Mouse (Mus musculus) neural tube, embryonic 14.5 days (tissue): ENCODE measurements at regions not wholly inside any gene's neighbourhood (a gene's known extent, or its start where the extent isn't known, plus 50 kb on each side); places are given as distances from the start of the nearest gene placed in this dataset.

Experiments
- ATAC-seq: fragments of 200-750 bp; cut with Nextera tagmentation; 2 replicates; pipeline ENCODE4 v1.8.0; 2017; ENCODE audit warnings: low read depth, mild to moderate bottlenecking, moderate TSS enrichment, moderate library complexity
- H3K27ac ChIP-seq: fragments of 300-500 bp; sonication (generic); 2 replicates; pipeline ENCODE4 v1.5.1; 2014; ENCODE audit warnings: low read depth, mild to moderate bottlenecking, control low read depth, low read length, moderate library complexity, mixed read lengths
- H3K27me3 ChIP-seq: fragments of 300-500 bp; sonication (generic); 2 replicates; pipeline ENCODE4 v1.6.1; 2014; ENCODE audit warnings: low read length; ENCODE audit not compliant: control insufficient read depth, insufficient read depth
- H3K36me3 ChIP-seq: fragments of 300-500 bp; sonication (generic); 2 replicates; pipeline ENCODE4 v1.6.1; 2014; ENCODE audit warnings: low read length, mixed read lengths; ENCODE audit not compliant: control insufficient read depth, insufficient read depth
- H3K4me1 ChIP-seq: fragments of 300-500 bp; sonication (generic); 2 replicates; pipeline ENCODE4 v1.6.1; 2014; ENCODE audit warnings: low read length; ENCODE audit not compliant: control insufficient read depth, insufficient read depth
- H3K4me2 ChIP-seq: fragments of 300-500 bp; sonication (generic); 2 replicates; pipeline ENCODE4 v1.6.1; 2014; ENCODE audit warnings: mild to moderate bottlenecking, low read depth, low read length, control low read depth
- H3K4me3 ChIP-seq: fragments of 300-500 bp; sonication (generic); 2 replicates; pipeline ENCODE4 v1.5.1; 2014; ENCODE audit warnings: low read depth, low read length, control low read depth, mixed read lengths
- H3K9ac ChIP-seq: fragments of 300-500 bp; sonication (generic); replicated peaks from 2 replicates; pipeline ENCODE4 v1.6.1; 2014; ENCODE audit warnings: low read depth, mild to moderate bottlenecking, control low read depth, low read length, mixed read lengths
- H3K9me3 ChIP-seq: fragments of 300-500 bp; sonication (generic); 2 replicates; pipeline ENCODE4 v1.6.1; 2016; ENCODE audit warnings: low read length; ENCODE audit not compliant: control insufficient read depth
- WGBS: fragments of 180-500 bp; shearing (Covaris S2); extraction: QIAGEN DNeasy Blood & Tissue Kit; methylation state at CpG from one replicate; pipeline ENCODE4 v1.1.7; 2014; 5-methylcytosine and 5-hydroxymethylcytosine counted together

GRCm38 (mm10) chr7:78013631-78014030, 724.2 kb downstream of the Ntrk3 start:
- Histone ChIP-seq H3K27me3 (no peaks in the 10 kb centered on the region), H3K4me1 (no peaks in the 10 kb centered on the region), H3K9me3 (no peaks in the 10 kb centered on the region), H3K36me3 (no peaks in the 10 kb centered on the region), H3K9ac (no peak overlapping the region), H3K27ac (no peak overlapping the region), H3K4me2 (no peak overlapping the region), H3K4me3 (no peak overlapping the region)
- WGBS: 56% methylated on average over 6 of the region's 6 CpGs
- no peak for ATAC-seq

- 78% methylated on average over 2 of the region's 2 CpGs for WGBS
- H3K4me3 ChIP-seq: no peak overlapping the region
- H3K27ac ChIP-seq: no peak overlapping the region
- H3K9me3 ChIP-seq: no peaks in the 10 kb centered on the region
- no peaks in the 10 kb centered on the region for H3K36me3 ChIP-seq
- no peaks in the 10 kb centered on the region for H3K27me3 ChIP-seq
- ATAC-seq: no peak
- no peak overlapping the region for H3K4me2 ChIP-seq
- no peak overlapping the region for H3K9ac ChIP-seq
- no peaks in the 10 kb centered on the region for H3K4me1 ChIP-seq
Observed at GRCm38 (mm10) chr7:78003086-78003485, 734.7 kb downstream of the Ntrk3 start.

GRCm38 (mm10) chr7:77993840-77994239, 744.0 kb downstream of the Ntrk3 start:
- H3K4me1 ChIP-seq: peaks cover 4% of the 10 kb centered on the region; the same call in 1 of the 2 replicates
- no peak overlapping the region for H3K4me2 ChIP-seq
- no peak for ATAC-seq
- H3K9ac ChIP-seq: no peak overlapping the region
- WGBS: 72% methylated on average over 2 of the region's 2 CpGs
- no peak overlapping the region for H3K27ac ChIP-seq
- H3K9me3 ChIP-seq: no peaks in the 10 kb centered on the region
- H3K36me3 ChIP-seq: no peaks in the 10 kb centered on the region
- no peaks in the 10 kb centered on the region for H3K27me3 ChIP-seq
- H3K4me3 ChIP-seq: no peak overlapping the region

GRCm38 (mm10) chr7:77990150-77990549, 747.7 kb downstream of the Ntrk3 start:
- H3K4me2 ChIP-seq: no peak overlapping the region
- no peak overlapping the region for H3K9ac ChIP-seq
- 72% methylated on average over 10 of the region's 10 CpGs for WGBS
- H3K9me3 ChIP-seq: no peaks in the 10 kb centered on the region
- H3K4me3 ChIP-seq: no peak overlapping the region
- no peak overlapping the region for H3K27ac ChIP-seq
- H3K36me3 ChIP-seq: no peaks in the 10 kb centered on the region
- H3K27me3 ChIP-seq: no peaks in the 10 kb centered on the region
- H3K4me1 ChIP-seq: peaks cover 4% of the 10 kb centered on the region; the same call in 1 of the 2 replicates
- ATAC-seq: no peak

- Histone ChIP-seq H3K4me1 (peaks cover 4% of the 10 kb centered on the region; the same call in 1 of the 2 replicates), H3K27ac (no peak overlapping the region), H3K9me3 (no peaks in the 10 kb centered on the region), H3K9ac (no peak overlapping the region), H3K4me3 (no peak overlapping the region), H3K36me3 (no peaks in the 10 kb centered on the region), H3K4me2 (no peak overlapping the region), H3K27me3 (no peaks in the 10 kb centered on the region)
- WGBS: 73% methylated on average over 5 of the region's 5 CpGs
- no peak for ATAC-seq
Observed at GRCm38 (mm10) chr7:77988177-77988576, 749.6 kb downstream of the Ntrk3 start.

- no peak overlapping the region for H3K4me2 ChIP-seq
- no peak overlapping the region for H3K9ac ChIP-seq
- no peak for ATAC-seq
- no peaks in the 10 kb centered on the region for H3K9me3 ChIP-seq
- H3K36me3 ChIP-seq: no peaks in the 10 kb centered on the region
- no peak overlapping the region for H3K4me3 ChIP-seq
- no peaks in the 10 kb centered on the region for H3K4me1 ChIP-seq
- 58% methylated on average over 2 of the region's 2 CpGs for WGBS
- H3K27me3 ChIP-seq: no peaks in the 10 kb centered on the region
- H3K27ac ChIP-seq: no peak overlapping the region
Observed at GRCm38 (mm10) chr7:77966658-77967057, 771.2 kb downstream of the Ntrk3 start.

- Histone ChIP-seq H3K27ac (no peak overlapping the region), H3K4me1 (no peaks in the 10 kb centered on the region), H3K4me2 (no peak overlapping the region), H3K9me3 (no peaks in the 10 kb centered on the region), H3K9ac (no peak overlapping the region), H3K4me3 (no peak overlapping the region), H3K36me3 (no peaks in the 10 kb centered on the region), H3K27me3 (no peaks in the 10 kb centered on the region)
- WGBS: 71% methylated on average over 2 of the region's 2 CpGs
- ATAC-seq: no peak
Observed at GRCm38 (mm10) chr7:77933366-77933765, 804.4 kb downstream of the Ntrk3 start.

- no peaks in the 10 kb centered on the region for H3K9me3 ChIP-seq
- H3K27ac ChIP-seq: no peak overlapping the region
- no peaks in the 10 kb centered on the region for H3K27me3 ChIP-seq
- H3K4me1 ChIP-seq: no peaks in the 10 kb centered on the region
- no peaks in the 10 kb centered on the region for H3K36me3 ChIP-seq
- 75% methylated on average over 4 of the region's 4 CpGs for WGBS
- ATAC-seq: no peak
- H3K4me3 ChIP-seq: no peak overlapping the region
- H3K4me2 ChIP-seq: no peak overlapping the region
- H3K9ac ChIP-seq: no peak overlapping the region
Observed at GRCm38 (mm10) chr7:77928479-77929467, 809.0 kb downstream of the Ntrk3 start.

- no peaks in the 10 kb centered on the region for H3K9me3 ChIP-seq
- ATAC-seq: no peak
Observed at GRCm38 (mm10) chr7:77899231-77899630, 838.6 kb downstream of the Ntrk3 start.

More at GRCm38 (mm10) chr7:77899231-77899630, 838.6 kb downstream of the Ntrk3 start:
- Histone ChIP-seq H3K4me2 (no peak overlapping the region), H3K4me1 (no peaks in the 10 kb centered on the region), H3K4me3 (no peak overlapping the region), H3K27me3 (no peaks in the 10 kb centered on the region), H3K36me3 (no peaks in the 10 kb centered on the region), H3K27ac (no peak overlapping the region), H3K9ac (no peak overlapping the region)
- WGBS: 61% methylated on average over 7 of the region's 7 CpGs
